Mouse (Mus musculus): ENCODE results near the gene Tsen2. TPM values are rescaled to one million over a fixed set of nuclear protein-coding genes. Genes with fewer than 3 reads are reported as not detected.

Gene Tsen2
- polyA plus RNA-seq, 1 experiment from 2014 or later: 31.3 TPM

- Histone ChIP-seq H3K4me3 (replicated peaks) (no peak overlapping the region), H3K9ac (no peak overlapping the region), H3K27me3 (no peaks in the 10 kb centered on the region), H3K27ac (no peak overlapping the region), H3K4me2 (no peak overlapping the region), H3K9me3 (replicated peaks) (no peaks in the 10 kb centered on the region), H3K4me1 (no peaks in the 10 kb centered on the region), H3K36me3 (peaks cover 28% of the 10 kb centered on the region)
- ATAC-seq (replicated peaks; ENCODE audit: low FRiP score): no peak
- 80% methylated on average over 6 of the region's 6 CpGs for WGBS
Measured at GRCm38 (mm10) chr6:115583430-115584125, 39.1 kb downstream of the Tsen2 start.

GRCm38 (mm10) chr6:115584176-115584575, 39.7 kb downstream of the Tsen2 start:
- no peak overlapping the region for H3K4me2 ChIP-seq
- H3K9ac ChIP-seq: no peak overlapping the region
- H3K9me3 ChIP-seq (replicated peaks): no peaks in the 10 kb centered on the region
- no peaks in the 10 kb centered on the region for H3K27me3 ChIP-seq
- no peak for ATAC-seq (replicated peaks; ENCODE audit: low FRiP score)
- H3K27ac ChIP-seq: no peak overlapping the region
- WGBS: 85% methylated on average over 3 of the region's 3 CpGs
- H3K36me3 ChIP-seq: peaks cover 22% of the 10 kb centered on the region
- H3K4me1 ChIP-seq: no peaks in the 10 kb centered on the region
- H3K4me3 ChIP-seq (replicated peaks): no peak overlapping the region

- H3K4me2 ChIP-seq: no peak overlapping the region
- WGBS: 86% methylated on average over 10 of the region's 10 CpGs
- H3K27me3 ChIP-seq: no peaks in the 10 kb centered on the region
- H3K9ac ChIP-seq: no peak overlapping the region
- H3K36me3 ChIP-seq: peaks cover 6% of the 10 kb centered on the region
- no peak overlapping the region for H3K27ac ChIP-seq
- no peak overlapping the region for H3K4me3 ChIP-seq (replicated peaks)
- no peaks in the 10 kb centered on the region for H3K4me1 ChIP-seq
- no peaks in the 10 kb centered on the region for H3K9me3 ChIP-seq (replicated peaks)
- no peak for ATAC-seq (replicated peaks; ENCODE audit: low FRiP score)
Measured at GRCm38 (mm10) chr6:115586321-115586720, 41.9 kb downstream of the Tsen2 start.

- H3K4me2 ChIP-seq: peak overlapping the region; percentile 50
- H3K9me3 ChIP-seq (replicated peaks): no peaks in the 10 kb centered on the region
- WGBS: 83% methylated on average over 19 of the region's 19 CpGs
- H3K27ac ChIP-seq: no peak overlapping the region
- H3K4me1 ChIP-seq: peaks cover 6% of the 10 kb centered on the region; the same call in 1 of the 2 replicates
- peak overlapping the region; percentile 20 for H3K4me3 ChIP-seq (replicated peaks)
- H3K36me3 ChIP-seq: no peaks in the 10 kb centered on the region
- no peak overlapping the region for H3K9ac ChIP-seq
- no peaks in the 10 kb centered on the region for H3K27me3 ChIP-seq
- 0 out of 2 replicates have a peak, but pooled peaks have one; percentile 19 for ATAC-seq (replicated peaks; ENCODE audit: low FRiP score)
Measured at GRCm38 (mm10) chr6:115591692-115592359, 47.4 kb downstream of the Tsen2 start.

- 41% methylated on average over 5 of the region's 5 CpGs for WGBS
- Histone ChIP-seq H3K4me2 (peak within 1 kb of the TSS; percentile 50), H3K9me3 (replicated peaks) (no peaks in the 10 kb centered on the region), H3K9ac (no peak within 1 kb of the TSS), H3K4me3 (replicated peaks) (peak within 1 kb of the TSS; percentile 20), H3K4me1 (peaks cover 6% of the 10 kb centered on the region; the same call in 1 of the 2 replicates), H3K27me3 (no peaks in the 10 kb centered on the region), H3K36me3 (no peaks in the 10 kb centered on the region), H3K27ac (peak within 1 kb of the TSS; percentile 45)
- ATAC-seq (replicated peaks; ENCODE audit: low FRiP score): peak; percentile 86
Measured at GRCm38 (mm10) chr6:115592458-115592857, 48.0 kb downstream of the Tsen2 start, which contains the start of gene Mkrn2os. Gene Mkrn2os (minus strand): TSS chr6:115592576.

- H3K27me3 ChIP-seq: no peaks in the 10 kb centered on the region
- no peak overlapping the region for H3K27ac ChIP-seq
- H3K4me3 ChIP-seq (replicated peaks): no peak overlapping the region
- H3K9ac ChIP-seq: no peak overlapping the region
- no peak overlapping the region for H3K4me2 ChIP-seq
- no peak for ATAC-seq (replicated peaks; ENCODE audit: low FRiP score)
- peaks cover 6% of the 10 kb centered on the region; the same call in 1 of the 2 replicates for H3K4me1 ChIP-seq
- whole genome bisulfite sequencing: 90% methylated on average over 4 of the region's 4 CpGs
- no peaks in the 10 kb centered on the region for H3K9me3 ChIP-seq (replicated peaks)
- H3K36me3 ChIP-seq: no peaks in the 10 kb centered on the region
Measured at GRCm38 (mm10) chr6:115593252-115593651, 48.8 kb downstream of the Tsen2 start.

- H3K27ac ChIP-seq: no peak overlapping the region
- ATAC-seq (replicated peaks; ENCODE audit: low FRiP score): no peak
- no peaks in the 10 kb centered on the region for H3K9me3 ChIP-seq (replicated peaks)
- no peaks in the 10 kb centered on the region for H3K36me3 ChIP-seq
- no peaks in the 10 kb centered on the region for H3K27me3 ChIP-seq
- H3K4me3 ChIP-seq (replicated peaks): no peak overlapping the region
- peaks cover 6% of the 10 kb centered on the region; the same call in 1 of the 2 replicates for H3K4me1 ChIP-seq
- no peak overlapping the region for H3K4me2 ChIP-seq
- no peak overlapping the region for H3K9ac ChIP-seq
- WGBS: 85% methylated on average over 3 of the region's 3 CpGs
Measured at GRCm38 (mm10) chr6:115594463-115594862, 50.0 kb downstream of the Tsen2 start.

- H3K4me3 ChIP-seq (replicated peaks): no peak overlapping the region
- H3K9ac ChIP-seq: no peak overlapping the region
- WGBS: 58% methylated on average over 3 of the region's 3 CpGs
- H3K9me3 ChIP-seq (replicated peaks): no peaks in the 10 kb centered on the region
- H3K4me2 ChIP-seq: no peak overlapping the region
- no peaks in the 10 kb centered on the region for H3K27me3 ChIP-seq
- H3K27ac ChIP-seq: no peak overlapping the region
- peaks cover 6% of the 10 kb centered on the region; the same call in 1 of the 2 replicates for H3K4me1 ChIP-seq
- ATAC-seq (replicated peaks; ENCODE audit: low FRiP score): no peak
- H3K36me3 ChIP-seq: no peaks in the 10 kb centered on the region
Measured at GRCm38 (mm10) chr6:115595667-115596066, 51.2 kb downstream of the Tsen2 start.

GRCm38 (mm10) chr6:115601322-115601714, 56.9 kb downstream of the Tsen2 start:
- Histone ChIP-seq H3K36me3 (peaks cover 9% of the 10 kb centered on the region), H3K27me3 (no peaks in the 10 kb centered on the region), H3K4me3 (replicated peaks) (peak overlapping the region; percentile 96), H3K9ac (no peak overlapping the region), H3K4me2 (peak overlapping the region; percentile 76), H3K4me1 (peaks cover 11% of the 10 kb centered on the region), H3K9me3 (replicated peaks) (no peaks in the 10 kb centered on the region), H3K27ac (no peak overlapping the region)
- 68% methylated on average over 4 of the region's 4 CpGs for WGBS
- ATAC-seq (replicated peaks; ENCODE audit: low FRiP score): no peak

GRCm38 (mm10) chr6:115601715-115602523, 57.5 kb downstream of the Tsen2 start, which contains the start of gene Mkrn2:
Gene Mkrn2 (plus strand): TSS chr6:115601902.
- WGBS: under 1% methylated on average over 58 of the region's 61 CpGs
- peaks cover 9% of the 10 kb centered on the region for H3K36me3 ChIP-seq

GRCm38 (mm10) chr6:115606461-115606860, 62.0 kb downstream of the Tsen2 start:
- WGBS: 92% methylated on average over 1 of the region's 1 CpGs
- peaks cover 11% of the 10 kb centered on the region for H3K4me1 ChIP-seq
- no peak overlapping the region for H3K4me2 ChIP-seq
- no peak overlapping the region for H3K9ac ChIP-seq
- no peaks in the 10 kb centered on the region for H3K27me3 ChIP-seq
- peaks cover 34% of the 10 kb centered on the region for H3K36me3 ChIP-seq
- no peak overlapping the region for H3K4me3 ChIP-seq (replicated peaks)
- no peaks in the 10 kb centered on the region for H3K9me3 ChIP-seq (replicated peaks)
- H3K27ac ChIP-seq: no peak overlapping the region
- no peak for ATAC-seq (replicated peaks; ENCODE audit: low FRiP score)

More at GRCm38 (mm10) chr6:115601715-115602523, 57.5 kb downstream of the Tsen2 start, which contains the start of gene Mkrn2:
- peak within 1 kb of the TSS; percentile 86 for H3K27ac ChIP-seq
- peak within 1 kb of the TSS; percentile 93 for H3K9ac ChIP-seq
- no peaks in the 10 kb centered on the region for H3K27me3 ChIP-seq
- H3K9me3 ChIP-seq (replicated peaks): no peaks in the 10 kb centered on the region
- H3K4me3 ChIP-seq (replicated peaks): peak within 1 kb of the TSS; percentile 96
- ATAC-seq (replicated peaks; ENCODE audit: low FRiP score): peak; percentile 94
- H3K4me1 ChIP-seq: peaks cover 11% of the 10 kb centered on the region
- H3K4me2 ChIP-seq: peak within 1 kb of the TSS; percentile 76
